Mouse (Mus musculus) forebrain, embryonic 16.5 days (tissue): ENCODE data around the gene Lemd2. TPM values are rescaled to one million over a fixed set of nuclear protein-coding genes. Genes with fewer than 3 reads are reported as not detected.

ENCODE experiments used
- ATAC-seq: fragments of 200-750 bp; cut with Nextera tagmentation; 2 replicates; pipeline ENCODE4 v1.8.0; 2017; ENCODE audit warnings: mild to moderate bottlenecking, moderate library complexity
- H3K27ac ChIP-seq: fragments of 300-500 bp; sonication (generic); 2 replicates; pipeline ENCODE4 v1.5.1; 2014; ENCODE audit warnings: low read length, control low read depth
- H3K27me3 ChIP-seq: fragments of 300-500 bp; sonication (generic); replicated peaks from 2 replicates; pipeline ENCODE4 v1.6.1; 2014; ENCODE audit warnings: low read length; ENCODE audit not compliant: control insufficient read depth, insufficient read depth
- H3K36me3 ChIP-seq: fragments of 300-500 bp; sonication (generic); 2 replicates; pipeline ENCODE4 v1.6.1; 2014; ENCODE audit not compliant: control insufficient read depth, insufficient read depth
- H3K4me1 ChIP-seq: fragments of 300-500 bp; sonication (generic); replicated peaks from 2 replicates; pipeline ENCODE4 v1.6.1; 2014; ENCODE audit warnings: low read length; ENCODE audit not compliant: control insufficient read depth, insufficient read depth
- H3K4me2 ChIP-seq: fragments of 300-500 bp; sonication (generic); 2 replicates; pipeline ENCODE4 v1.6.1; 2014; ENCODE audit warnings: mild to moderate bottlenecking, low read length, control low read depth
- H3K4me3 ChIP-seq: fragments of 300-500 bp; sonication (generic); replicated peaks from 2 replicates; pipeline ENCODE4 v1.5.1; 2014; ENCODE audit warnings: mild to moderate bottlenecking, low read length, control low read depth
- H3K9ac ChIP-seq: fragments of 300-500 bp; sonication (generic); replicated peaks from 2 replicates; pipeline ENCODE4 v1.6.1; 2014; ENCODE audit warnings: low read depth, low read length, control low read depth
- H3K9me3 ChIP-seq: fragments of 300-500 bp; sonication (generic); 2 replicates; pipeline ENCODE4 v1.6.1; 2016; ENCODE audit warnings: low read length; ENCODE audit not compliant: control insufficient read depth
- WGBS: fragments of 180-500 bp; shearing (Covaris S2); extraction: QIAGEN DNeasy Blood & Tissue Kit; methylation state at CpG from one replicate; pipeline ENCODE4 v1.1.7; 2014; 5-methylcytosine and 5-hydroxymethylcytosine counted together
- polyA plus RNA-seq: library from polyadenylated mRNA; unstranded; fragments of >200 nt; fragmentation: Nextera tagmentation; extraction: Ambion mirVana; gene quantifications from 2 replicates; pipeline ENCODE4 v1.2.1, GENCODE M21; 2015

The Lemd2 gene
- polyA plus RNA-seq, 1 experiment from 2014 or later, result 26.4 TPM

DNA sequence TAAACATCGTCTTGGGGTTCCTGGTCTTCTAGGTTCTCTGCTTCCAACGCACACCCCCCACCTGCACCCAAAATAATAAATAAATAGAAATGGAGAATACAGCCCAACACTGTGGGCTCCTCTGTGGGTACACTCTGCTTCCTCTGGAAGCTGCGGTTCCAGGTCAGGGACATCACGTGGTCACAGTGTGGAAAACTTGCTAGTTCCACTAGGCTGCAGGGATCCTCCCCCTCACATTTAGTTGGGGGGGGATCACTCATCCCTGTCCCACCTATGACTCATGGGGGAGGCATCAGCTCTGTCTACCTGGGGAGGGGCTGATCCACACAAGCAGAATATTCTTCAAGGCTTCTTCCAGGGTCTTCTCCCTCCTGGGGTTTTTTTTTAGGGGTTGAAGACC, 60.1 kb downstream of the Lemd2 start:
- no peaks in the 10 kb centered on the region for H3K9me3 ChIP-seq
- no peaks in the 10 kb centered on the region for H3K36me3 ChIP-seq
- H3K4me3 ChIP-seq, result no peak overlapping the region
- H3K4me2 ChIP-seq, result no peak overlapping the region
- no peaks in the 10 kb centered on the region for H3K27me3 ChIP-seq
- 67% methylated on average over 4 of the region's 4 CpGs for WGBS
- no peak overlapping the region for H3K9ac ChIP-seq
- ATAC-seq, result no peak
- no peak overlapping the region for H3K27ac ChIP-seq
- peaks cover 22% of the 10 kb centered on the region for H3K4me1 ChIP-seq

DNA sequence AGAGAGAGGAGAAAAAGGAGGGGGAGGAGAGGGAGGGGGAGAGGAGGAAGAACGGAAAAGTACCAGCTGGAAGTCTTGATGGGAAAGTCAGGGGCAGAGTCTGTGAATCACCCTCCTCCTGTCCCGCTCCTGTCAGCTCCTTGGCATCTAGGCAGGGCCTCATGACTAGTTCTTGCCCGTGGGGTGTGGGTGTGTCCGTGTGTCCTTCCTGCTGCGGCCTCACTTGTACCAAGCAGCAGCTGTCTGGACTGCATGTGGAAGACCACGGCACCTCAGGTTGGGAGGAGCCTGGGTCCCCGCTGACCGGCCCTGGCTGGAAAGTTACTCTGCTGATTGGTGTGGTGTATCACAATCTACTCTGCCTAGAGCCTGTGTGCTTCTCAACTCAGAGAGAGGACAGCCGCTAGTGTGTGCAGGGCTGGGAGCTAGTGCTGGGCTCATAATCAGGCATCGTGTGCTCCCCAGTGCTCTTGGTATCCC, 62.3 kb downstream of the Lemd2 start:
- peaks cover 32% of the 10 kb centered on the region for H3K4me1 ChIP-seq
- ATAC-seq, result no peak
- no peaks in the 10 kb centered on the region for H3K9me3 ChIP-seq
- H3K27me3 ChIP-seq, result no peaks in the 10 kb centered on the region
- H3K4me3 ChIP-seq, result no peak overlapping the region
- H3K36me3 ChIP-seq, result no peaks in the 10 kb centered on the region
- 43% methylated on average over 10 of the region's 10 CpGs for WGBS
- H3K4me2 ChIP-seq, result no peak overlapping the region
- no peak overlapping the region for H3K27ac ChIP-seq
- no peak overlapping the region for H3K9ac ChIP-seq

DNA sequence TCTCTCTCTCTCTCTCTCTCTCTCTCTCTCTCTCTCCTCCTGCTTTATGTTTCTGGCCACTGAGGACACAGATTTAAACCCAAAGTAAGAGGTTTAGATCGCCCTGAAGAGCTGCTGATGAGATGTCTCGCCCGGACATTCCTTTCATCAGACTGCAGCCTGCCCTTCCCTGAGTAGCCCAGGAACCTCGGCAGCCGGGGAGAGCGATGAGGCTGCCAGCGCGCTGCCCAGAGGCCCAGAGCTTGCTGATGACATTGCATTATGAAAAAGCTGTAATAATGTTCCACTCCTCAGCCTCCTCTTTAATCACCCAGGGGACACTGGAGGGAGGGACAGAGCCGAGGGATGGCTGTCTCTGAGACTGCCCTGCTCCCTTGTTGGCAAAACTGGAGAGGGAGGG, 64.0 kb downstream of the Lemd2 start:
- no peak for ATAC-seq
- Histone ChIP-seq H3K27ac (no peak overlapping the region), H3K36me3 (no peaks in the 10 kb centered on the region), H3K9ac (no peak overlapping the region), H3K27me3 (no peaks in the 10 kb centered on the region), H3K9me3 (no peaks in the 10 kb centered on the region), H3K4me2 (no peak overlapping the region), H3K4me1 (peaks cover 20% of the 10 kb centered on the region), H3K4me3 (no peak overlapping the region)
- 34% methylated on average over 9 of the region's 9 CpGs for WGBS

Other genes starting within 250 kb of the Lemd2 start
- 17.5 and 19.1 TPM in 2 replicates for gene Zbtb9, start 231.3 kb downstream of the Lemd2 start, polyA plus RNA-seq
- 2.2 and 2.7 TPM in 2 replicates for gene Bak1, start 175.5 kb downstream of the Lemd2 start, polyA plus RNA-seq
- 0.63 and 0.73 TPM in 2 replicates for gene Itpr3, start 147.2 kb downstream of the Lemd2 start, polyA plus RNA-seq
- gene Uqcc2, start 70.6 kb downstream of the Lemd2 start, polyA plus RNA-seq, result 253 and 266 TPM in 2 replicates
- gene Ip6k3, start 36.7 kb downstream of the Lemd2 start, polyA plus RNA-seq, result 0.30 TPM in 1 of 2 replicates, not detected in the other